Mouse (Mus musculus) cerebellum, postnatal 14 days (tissue): Measurements from ENCODE around the gene Glp2r.
A peak's percentile ranks its signal among the peaks of the same experiment; 100 is the strongest.

Experiments used
- DNase-seq, 2 experiments: peaks; one replicate each; pipeline ENCODE4 v3.0.0; 2021; ENCODE audit warnings: mixed read lengths in 2 of 2

The Glp2r gene

DNA sequence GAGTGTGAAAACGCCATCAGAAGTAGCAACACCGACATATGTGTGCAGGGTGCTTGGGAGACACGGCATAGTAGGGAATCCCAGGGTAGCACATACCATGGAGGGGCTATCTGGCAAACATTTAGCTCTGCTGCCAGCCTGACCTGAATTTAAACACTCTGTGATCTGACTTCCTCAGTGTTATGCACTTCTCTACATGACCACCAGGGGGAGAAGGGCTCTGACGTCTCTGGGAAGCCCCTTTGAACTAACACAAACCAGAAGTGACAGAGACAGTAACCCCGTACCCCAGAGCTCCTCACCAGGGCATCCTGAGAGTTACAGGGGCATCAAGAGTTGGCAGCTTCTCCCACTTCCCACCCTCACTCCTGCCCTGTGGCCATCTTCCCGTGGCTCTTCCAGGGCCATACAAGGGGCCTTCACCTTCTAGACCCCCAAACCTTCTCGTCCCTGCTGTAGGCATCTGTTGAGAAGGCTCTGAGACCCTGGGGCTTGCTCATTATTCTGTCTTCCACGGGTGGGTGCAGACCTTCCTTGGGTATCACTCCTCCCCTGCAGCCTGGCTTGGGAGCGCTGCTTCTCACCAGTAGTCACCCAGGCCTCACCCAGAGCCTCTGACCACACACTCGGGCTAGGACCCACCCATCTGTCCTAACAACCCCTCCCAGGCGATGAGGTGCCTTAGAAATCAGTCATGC, 113.1 kb downstream of the Glp2r start:
- DNase-seq: peak; percentile 82 to 83

DNA sequence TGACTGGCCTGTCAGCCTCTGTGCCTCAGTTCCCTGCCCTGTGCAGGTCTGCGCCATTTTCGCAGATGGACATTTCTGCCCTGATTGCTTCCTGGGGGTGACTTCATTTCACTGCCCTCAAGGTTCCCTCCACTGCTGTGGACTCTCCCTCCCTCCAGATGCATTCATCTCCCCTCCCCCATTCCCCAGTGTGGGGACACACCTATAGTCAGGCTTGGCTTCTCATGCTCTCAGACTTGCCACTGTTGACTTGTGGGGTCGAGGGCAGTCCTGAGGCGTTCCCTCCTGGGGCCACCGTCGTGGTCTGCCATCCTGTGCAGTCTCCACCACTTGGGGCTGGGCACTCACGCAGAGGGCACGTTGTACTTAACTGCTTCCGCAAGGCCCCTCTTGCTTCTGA, 114.1 kb downstream of the Glp2r start:
- no peak for DNase-seq

DNA sequence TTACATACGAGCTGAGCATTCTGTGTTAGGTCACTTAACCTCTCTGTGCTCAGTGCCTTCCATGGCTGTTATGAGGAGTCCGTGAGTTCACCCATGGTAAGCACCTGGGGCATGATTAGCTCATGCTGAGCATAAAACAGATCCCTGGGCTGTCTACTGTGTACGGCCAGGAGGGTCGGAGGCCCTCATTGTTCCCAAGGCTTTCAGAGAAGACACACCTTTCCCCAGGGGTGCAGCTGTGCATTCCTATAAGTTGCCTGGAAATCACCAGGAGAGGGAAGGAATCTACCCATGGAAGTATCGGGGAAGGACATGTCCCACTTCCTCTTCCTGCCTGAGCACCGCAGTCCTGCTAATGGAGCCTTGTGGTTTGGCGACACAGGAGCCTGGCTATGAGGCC, 114.6 kb downstream of the Glp2r start:
- no peak for DNase-seq

DNA sequence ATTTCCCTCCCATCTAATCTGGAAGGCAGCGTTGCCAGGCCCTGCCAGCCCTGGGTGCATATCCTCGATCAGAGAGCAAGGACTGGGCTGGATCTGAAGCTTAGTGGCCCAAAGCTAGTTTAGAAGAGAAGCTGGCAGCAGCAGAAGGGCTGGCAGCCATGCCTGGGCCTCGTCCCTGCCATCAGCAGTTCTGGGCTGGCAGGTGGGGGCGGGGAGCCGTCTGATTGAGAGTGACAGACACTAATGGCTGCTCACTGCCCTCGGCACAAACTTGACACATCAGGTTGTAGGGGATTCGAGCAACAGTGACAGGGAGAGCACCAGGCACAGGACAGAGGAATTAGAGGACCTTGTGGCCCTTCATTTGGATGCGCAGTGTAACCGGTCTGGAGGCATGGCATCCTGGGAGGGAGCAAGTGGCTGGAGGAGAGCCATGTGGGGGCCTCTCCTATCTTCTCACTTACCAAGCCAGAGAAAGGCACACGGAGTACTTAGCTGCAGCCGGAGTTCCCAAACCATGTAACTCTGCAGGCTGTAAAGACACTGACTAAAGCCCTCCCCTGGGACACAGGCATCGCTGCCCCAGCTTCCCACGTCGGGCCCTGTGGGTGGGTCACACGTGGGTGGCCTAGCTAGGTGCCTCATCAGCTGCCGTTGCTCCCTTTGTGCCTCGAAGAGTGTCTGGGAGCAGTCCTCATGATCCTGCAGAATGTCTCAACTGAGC, 115.6 kb downstream of the Glp2r start:
- DNase-seq: peak; percentile 90 to 91

DNA sequence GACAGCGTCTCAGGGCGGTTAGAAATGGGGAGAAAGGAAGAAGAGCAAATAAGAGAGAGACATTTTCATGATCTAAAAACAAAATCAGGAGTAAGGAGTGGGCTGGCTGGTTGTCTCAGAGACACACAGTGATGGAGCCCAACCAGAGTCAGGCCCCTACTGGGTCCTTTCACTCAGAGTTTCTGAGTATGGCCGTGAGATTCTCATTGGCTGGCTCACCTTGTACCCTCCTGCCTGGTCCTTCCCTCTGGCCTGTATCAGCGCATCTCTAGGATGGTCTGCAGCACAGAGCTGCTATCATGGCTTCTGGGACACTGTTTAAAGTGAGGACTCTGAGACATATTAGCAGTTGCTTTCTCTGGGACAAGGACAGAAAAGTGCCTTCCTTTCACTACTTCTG, 116.4 kb downstream of the Glp2r start:
- DNase-seq: peak in 1 of 2 experiments; percentile 50

DNA sequence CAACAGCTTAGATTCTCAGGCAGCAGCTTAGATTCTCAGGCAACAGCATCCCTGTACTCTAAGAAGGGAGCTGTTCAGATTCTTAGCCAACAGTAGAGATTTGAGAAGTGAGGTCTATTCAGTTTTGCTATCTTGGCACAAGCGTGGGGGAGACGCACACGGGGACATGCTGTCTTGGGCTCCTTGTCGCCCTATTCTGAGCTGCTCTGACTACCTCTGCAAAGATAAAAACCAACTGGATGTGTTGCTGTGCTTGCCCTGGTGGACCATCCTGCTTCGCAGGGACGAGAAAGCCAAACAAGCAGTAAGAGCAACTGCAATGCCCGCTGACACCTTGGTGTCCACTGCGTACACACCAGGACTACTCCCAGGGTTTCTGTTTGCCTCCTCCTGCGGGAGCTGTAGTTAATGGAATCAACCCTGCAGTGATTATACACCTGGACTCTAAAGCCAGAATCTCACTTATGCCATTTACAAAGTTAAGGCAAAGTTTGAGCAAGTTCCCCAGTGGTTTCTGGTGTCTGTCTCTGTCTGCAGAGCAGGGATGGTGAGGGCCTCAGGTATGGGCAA, 117.3 kb downstream of the Glp2r start:
- peak in 1 of 2 experiments; percentile 43 for DNase-seq

DNA sequence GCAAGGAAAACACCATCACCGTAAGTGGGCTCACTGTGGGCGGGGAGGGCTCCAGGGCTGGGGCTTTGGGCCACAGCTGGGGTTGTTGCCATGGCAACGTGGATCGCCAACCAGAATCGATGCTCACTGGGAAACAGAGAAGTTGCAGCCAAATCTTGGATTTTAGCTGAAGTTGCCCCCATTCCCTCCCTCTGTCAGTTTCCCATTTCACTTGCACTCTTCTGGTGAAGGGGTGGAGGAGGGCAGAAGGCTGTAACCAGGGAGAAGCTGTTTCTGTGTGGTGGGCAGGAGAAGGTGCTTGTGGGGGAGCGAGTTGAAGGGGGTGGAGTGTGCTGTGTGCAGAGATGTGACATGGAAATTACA, 118.1 kb downstream of the Glp2r start:
- DNase-seq: peak; percentile 70 to 72

DNA sequence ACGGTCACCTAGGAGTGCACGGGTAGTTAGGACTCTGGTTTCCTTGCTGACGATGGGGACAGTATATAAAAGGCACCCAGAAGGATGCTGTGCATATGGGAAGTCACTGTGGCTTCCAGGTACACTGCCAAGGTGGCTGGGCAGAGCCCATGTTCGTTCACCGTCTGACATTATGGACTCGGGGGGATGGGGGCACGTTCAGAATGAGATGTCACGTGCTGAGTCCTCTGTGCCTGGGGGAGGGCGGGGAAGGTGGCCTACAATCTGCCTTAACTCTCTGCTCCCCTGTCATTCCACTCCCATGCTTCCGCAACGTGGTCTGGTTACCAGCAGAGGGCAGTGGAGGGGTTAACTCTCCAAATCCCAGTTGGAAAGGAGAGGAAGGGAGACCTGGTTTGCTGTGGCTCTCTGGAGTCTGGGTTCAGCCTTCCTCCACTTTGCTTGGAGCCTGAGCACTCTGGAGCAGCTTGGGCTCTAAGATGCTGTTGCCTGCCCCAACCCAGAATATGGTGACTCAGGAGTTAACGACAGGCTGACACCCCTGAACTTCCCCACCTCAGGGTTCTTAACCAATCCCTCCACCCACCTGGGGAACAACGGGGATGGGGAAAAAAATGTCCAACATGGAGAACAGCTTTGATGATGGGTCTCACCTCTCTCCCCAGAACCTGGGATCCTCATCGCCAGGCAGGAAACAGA, 118.6 kb downstream of the Glp2r start:
- DNase-seq: peak; percentile 92

DNA sequence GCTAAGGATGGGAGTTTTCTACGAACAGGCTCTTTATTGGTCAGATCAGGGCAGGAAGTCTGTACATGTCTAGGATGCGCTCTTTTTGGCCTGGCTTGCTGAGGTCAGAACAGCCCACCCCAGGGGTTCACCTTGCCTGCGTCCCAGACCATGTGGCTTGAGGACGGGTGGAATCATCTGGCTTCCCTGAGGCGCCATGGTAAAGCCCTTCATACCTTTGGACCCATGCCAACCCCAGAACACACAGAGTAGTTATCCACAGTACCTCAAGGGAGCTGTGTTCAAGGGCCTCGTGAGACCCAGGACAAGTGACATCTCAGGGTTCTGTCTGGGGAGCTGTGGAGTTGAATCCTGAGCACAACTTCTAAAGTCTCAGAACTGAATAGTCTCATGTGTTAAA, 119.2 kb downstream of the Glp2r start:
- DNase-seq: peak; percentile 56 to 60

DNA sequence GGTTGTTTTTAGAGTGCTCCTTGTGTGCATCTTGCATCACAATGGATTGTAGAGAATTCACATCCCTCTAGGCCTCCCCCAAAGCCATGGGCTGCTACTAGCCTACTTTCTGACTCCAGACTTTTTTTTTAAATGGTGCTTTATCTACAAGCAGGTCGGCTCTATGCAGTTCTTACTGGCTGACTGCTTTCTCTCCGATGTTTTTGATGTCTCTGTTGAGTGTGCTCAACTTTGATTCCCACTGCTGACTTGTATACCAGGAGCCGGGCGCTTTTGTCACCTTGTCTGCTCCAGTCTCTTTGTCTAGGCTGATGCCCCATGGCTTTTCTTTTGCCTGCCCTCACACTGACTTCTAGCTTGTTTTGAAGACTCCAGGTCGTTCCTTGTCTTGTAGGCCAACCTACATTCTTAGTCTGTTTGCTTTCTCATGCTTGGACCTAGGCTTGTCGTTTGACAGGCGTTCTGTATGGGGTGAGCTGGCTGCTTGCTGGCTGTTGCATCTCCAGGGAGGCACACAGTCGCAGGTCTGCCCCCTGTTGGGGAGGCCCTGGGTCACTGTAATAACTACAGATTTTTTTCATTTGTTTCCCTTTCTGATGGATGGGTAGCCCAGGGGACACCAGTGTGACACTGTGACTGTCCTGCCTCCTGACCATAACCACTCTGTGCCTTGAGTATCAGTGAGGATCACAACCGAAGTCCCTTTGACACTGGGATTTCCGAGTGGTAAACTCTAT, 120.8 kb downstream of the Glp2r start:
- peak in 1 of 2 experiments; percentile 24 for DNase-seq

DNA sequence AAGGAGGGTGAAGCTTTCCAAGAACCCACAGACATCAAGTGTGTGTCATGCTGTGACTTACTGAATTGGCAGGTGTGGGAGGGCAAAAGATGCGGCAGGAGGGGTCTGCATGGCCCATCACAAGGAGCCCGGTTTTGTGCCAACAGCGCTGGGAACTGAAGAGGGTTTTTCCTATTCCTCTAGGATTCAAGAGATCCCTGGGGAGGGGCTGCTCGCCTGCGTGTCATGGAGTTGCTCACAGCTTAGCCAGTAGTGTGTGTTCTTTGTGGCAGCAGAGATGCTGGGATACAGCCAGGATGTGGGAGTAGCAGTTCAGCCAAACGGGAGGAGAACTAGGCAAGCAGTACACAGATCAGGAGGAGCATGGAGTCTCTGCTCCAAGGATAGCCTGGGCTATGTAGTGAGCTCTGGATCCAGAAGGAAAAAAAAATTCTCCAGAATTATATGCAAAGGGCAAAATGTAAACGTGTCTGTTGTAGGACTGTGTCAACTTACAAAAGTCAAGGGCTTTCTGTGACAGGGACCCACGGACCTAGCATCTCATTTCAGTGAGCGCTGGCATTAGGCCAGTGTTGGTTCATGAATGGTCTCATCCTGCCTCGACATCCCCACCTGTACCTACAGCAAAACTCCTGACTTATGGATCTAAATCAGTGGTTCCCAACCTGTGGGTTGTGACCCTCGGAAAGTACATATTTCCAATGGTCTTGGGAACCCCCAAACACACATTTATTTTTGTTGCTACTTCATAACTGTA, 122.1 kb downstream of the Glp2r start:
- peak; percentile 74 to 81 for DNase-seq

DNA sequence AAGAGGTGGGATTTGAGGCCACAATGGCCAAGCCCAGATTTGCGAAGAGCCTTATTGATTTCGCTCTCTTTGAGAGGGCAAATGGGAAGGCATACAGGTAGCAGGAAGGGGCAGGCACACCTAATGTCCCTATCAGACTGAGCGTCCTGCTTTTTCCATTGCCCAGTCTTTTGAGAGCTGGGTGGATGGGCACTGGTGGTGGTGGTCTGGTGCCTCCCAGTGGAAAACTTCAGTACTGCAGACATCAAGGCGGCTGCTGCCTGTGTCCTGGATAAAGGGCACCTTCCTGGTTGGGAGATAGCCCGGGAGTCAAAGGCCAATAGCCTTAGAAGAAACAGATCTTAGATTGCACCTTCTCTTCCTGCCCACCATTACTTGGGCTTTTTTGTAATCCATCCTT, 123.2 kb downstream of the Glp2r start:
- peak; percentile 96 for DNase-seq

DNA sequence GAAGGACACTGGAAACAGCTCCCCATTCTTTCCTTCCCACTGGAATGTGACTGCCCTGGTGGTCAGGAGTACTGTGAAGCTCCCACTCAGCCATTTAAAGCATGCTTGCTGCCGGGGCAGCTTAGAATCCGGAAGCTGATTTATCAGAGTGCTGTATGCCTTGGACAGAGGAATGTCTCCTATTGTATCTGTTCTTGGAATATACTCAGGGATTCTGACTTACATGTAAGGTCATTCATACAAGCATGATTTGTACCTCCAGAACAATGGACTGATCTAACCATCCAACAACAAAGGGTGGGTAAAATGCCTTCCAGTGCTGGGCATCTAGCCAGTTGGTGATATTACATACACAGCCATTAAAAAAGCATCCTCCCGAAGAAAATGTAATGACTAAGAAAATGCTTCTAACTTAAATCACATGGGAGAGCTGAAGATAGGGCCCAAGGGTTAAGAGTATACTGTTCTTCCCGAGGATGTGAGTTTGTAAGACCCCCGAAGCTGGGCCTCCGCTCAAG, 126.3 kb downstream of the Glp2r start:
- DNase-seq: no peak

DNA sequence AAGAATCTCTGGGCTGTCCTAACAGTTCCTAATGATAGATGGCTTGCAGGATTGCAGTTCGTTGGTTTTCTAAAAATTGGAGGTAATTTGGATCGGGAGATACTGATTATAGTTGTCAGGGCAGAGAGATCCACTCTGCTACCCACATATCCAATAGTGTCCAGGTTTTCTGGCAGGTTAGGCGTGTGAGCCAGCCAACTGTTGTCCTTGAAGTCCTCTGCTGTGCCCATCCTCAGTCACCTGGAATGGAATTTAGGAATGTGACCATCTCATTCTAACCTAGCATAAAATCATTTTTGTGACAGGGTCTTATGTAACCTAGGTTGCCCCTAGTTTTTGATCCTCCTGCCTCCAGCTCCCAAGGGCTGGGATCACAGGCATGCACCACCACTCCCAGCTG, 127.5 kb downstream of the Glp2r start:
- peak; percentile 70 to 80 for DNase-seq

DNA sequence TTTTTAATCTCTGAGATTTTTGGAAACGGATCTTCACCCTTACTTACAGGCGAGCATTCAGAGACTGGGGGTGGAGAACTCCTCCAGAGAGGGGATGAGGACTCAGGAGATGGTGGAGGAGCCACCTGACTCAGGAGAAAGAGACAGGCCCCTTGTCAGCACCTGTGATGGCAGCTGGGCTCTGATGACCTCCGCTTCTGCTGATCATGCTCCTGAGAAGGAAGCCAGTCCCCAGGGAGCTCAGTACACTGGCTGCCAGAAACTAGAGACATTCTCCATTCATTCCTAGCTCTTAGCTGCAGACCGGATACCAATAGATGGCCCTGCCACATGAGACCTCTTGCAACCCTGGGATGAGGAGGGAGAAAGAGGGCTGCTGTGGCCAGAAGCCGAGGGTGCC, 128.1 kb downstream of the Glp2r start:
- peak; percentile 50 to 58 for DNase-seq

DNA sequence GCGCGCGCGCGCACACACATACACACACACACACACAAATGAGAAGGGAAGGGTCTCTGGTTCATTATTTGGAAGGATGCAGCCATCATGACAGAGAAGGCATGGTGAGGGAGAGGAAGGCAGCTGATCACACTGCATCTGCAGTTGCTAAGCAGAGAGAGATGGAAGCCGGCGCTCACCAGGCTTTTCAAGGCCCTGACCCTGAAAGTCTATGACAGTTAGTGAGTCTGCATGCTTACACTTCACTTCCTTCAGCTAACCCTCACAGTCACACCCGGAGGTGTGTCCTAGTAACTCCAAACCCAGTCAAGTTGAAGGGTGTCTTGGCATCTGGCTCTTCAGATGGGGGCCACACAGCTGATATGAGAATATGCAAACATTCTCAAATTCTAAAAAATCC, 128.5 kb downstream of the Glp2r start:
- DNase-seq: no peak

DNA sequence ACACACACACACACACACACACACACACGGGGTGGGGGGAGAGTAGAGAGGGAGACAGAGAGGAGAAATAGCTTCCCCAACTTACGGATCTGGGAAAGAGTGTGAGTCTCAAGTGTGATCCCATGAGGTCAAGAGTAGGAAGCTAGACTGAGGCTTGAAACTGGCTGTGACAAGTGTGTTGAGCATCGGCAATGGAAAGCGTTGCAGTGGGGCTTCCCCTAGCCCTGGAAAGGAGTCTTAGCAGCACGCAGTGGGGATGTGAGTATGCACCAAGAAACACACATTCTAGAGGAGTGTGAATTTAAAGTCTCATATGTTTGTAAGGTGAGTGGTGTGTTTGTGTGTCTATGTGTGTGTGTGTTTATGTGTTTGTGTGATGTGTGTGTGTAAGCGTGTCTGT, 130.7 kb downstream of the Glp2r start:
- DNase-seq: no peak

DNA sequence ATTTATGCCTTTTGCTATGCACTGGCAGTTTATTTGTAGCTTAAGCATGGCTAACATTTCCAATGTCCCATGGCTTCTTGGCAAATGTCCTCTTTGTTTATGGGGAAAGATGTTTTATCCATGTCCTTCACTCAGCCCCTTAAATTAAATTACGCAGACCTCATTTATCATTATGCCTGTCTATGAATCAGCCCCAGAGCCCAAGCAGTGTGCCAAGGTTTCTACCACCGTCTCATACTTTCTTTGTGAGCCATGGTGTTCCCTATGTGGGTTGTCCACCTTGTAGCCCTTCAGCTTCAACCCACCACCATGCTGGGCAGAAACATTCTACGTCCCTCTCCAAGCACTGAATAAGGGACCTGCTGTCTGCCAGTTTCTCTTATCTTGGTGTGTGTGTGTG, 132.6 kb downstream of the Glp2r start:
- DNase-seq: no peak

DNA sequence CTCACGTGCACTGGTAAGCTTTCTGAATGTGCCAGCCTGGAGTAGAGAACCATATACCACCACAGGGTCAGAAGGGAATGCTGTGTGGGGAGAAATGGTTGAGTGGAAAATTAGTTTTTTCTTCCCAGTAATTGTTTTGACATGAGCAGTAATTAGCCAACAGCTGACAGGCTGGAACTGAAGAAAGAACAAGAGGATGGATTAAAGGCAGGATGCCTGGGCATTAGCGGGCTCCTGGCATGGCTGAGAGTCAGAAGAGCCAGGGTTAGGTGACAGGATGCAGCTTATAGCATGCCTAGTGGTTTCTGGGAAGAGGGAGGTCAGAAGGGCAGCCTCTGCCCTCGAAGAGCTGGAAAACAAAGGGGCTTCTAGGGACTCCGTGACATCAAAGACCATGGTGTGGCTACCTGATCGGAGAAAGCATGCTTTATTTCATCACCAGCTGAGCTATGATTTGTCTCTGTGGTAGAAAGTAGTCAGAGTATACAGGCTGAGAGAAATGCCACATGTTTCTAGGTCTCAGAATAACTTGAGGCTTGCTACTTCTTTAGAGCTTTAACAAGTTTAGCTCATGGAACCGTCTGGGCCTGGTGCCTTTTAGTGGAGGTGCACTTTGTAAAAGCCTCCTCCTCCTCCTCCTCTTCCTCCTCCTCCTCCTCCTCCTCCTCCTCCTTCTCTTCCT, 133.9 kb downstream of the Glp2r start:
- peak in 1 of 2 experiments; percentile 47 for DNase-seq

DNA sequence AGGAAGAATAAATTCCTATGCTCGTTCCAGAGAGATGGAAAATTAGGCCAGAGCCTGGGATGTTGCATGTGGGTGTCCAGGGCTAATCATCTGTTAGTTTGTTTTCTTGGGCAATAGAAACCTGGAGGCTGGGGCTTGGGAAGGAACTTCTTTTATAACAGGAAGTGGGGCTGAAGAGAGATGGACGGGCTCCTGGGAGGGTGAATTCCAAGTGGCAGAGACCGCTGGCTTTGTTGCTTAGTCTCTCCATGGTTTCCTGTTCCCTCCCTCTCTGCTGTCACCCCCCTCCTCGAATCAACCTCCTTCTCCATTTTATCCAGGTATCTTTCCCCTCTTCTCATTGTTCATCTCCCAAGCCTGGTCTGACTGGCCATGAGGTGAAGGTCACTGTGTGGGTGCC, 134.8 kb downstream of the Glp2r start:
- DNase-seq: no peak

DNA sequence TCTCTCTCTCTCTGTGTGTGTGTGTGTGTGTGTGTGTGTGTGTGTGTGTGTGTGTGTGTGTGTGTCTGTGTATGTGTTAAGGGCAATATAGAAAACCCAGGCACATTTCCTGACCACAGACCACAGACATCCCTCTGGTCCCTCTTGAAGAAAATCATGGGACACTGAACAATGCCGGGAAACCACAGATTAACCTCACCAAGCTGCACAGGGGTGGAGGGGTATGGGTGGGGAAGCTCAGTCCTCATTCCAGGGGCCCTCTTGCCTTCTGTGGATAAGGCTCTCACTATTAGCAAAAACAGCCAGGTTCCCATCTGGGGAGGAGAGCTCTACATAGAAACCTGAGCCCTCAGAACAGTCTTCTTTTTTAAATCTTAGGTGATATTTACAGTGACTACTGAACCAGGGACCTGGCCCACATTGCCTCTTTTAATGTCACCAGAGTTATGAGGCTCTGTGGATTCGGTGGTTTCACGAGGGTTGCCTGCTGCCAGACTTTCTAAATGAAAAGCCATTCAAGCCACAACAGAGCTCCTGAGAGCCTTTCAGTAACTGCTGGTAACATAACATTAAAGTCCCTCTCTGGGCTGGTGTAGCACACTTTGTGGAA, 137.2 kb downstream of the Glp2r start:
- DNase-seq: no peak
